Mouse (Mus musculus) thymus, adult 2 months (tissue): Measurements from ENCODE around the gene BC005624.

Experiments
- CTCF ChIP-seq: fragments of 200-500 bp; IDR thresholded peaks from 2 replicates; pipeline ENCODE4 v1.5.1; 2012; ENCODE audit warnings: mild to moderate bottlenecking, control low read depth, low read length, moderate library complexity, borderline replicate concordance; ENCODE audit not compliant: control insufficient read depth, poor library complexity, insufficient read depth; ENCODE audit errors: extremely low read depth
- POLR2A ChIP-seq: fragments of 200-500 bp; IDR thresholded peaks from 2 replicates; pipeline ENCODE4 v1.6.1; 2012; ENCODE audit warnings: mild to moderate bottlenecking, low read length, control low read depth, moderate library complexity; ENCODE audit not compliant: control insufficient read depth, poor library complexity, insufficient read depth; ENCODE audit errors: extremely low read depth

DNA sequence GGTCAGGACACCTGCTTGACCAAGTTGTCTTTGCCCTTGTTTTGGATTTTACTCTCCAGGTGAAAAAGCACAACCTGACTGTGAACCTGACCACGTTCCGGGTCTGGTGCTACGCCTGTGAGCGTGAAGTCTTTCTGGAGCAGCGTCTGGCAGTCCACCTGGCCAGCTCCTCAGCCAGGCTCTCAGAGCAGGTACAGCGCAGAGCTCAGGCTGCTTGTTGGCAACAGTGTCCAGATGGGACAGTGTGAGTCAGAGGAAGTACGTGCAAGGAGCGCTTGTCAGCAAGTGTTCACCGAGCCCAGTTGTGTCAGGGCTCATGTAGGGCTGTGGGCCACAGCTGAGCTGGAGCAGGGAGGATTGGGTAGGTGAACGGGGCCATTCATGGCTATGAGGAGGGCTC lies 20.9 kb upstream of the BC005624 start:
- TF ChIP-seq CTCF = no peak
- TF ChIP-seq POLR2A = no peak
